Mouse (Mus musculus): Measurements from ENCODE around the gene Olfr1056.
"Not testable (repeated sequence)": the region's sequence is repeated elsewhere in the genome, so short reads cannot be mapped to it uniquely, and the experiment has no call there.

Olfr1056 gene

DNA sequence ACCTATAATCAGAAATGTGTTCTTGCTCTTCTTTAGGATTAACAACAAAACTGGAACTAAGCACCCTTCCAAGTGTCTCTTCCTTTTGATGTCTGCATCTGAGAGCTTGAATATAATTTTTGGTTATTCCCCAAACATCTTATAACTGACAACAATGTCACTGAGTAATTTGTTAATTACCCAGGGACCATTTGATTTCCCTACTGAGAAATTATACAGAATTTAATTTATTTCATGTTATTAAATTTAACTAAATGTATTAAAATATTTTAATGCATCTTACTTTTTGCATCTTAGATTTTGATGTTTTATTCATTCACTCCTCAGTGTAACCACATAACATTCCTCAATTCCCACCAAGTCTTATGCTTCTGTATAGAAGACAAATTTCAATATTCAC lies at the start of gene Olfr1056:
Gene Olfr1056, minus strand, starts transcription at position 101 of the 400 bp plus-strand sequence.
- DNase-seq: no peak

GRCm38 (mm10) chr2:86395114-86395513 lies 32.8 kb upstream of the Olfr1056 start:
- DNase-seq: no peak

DNA sequence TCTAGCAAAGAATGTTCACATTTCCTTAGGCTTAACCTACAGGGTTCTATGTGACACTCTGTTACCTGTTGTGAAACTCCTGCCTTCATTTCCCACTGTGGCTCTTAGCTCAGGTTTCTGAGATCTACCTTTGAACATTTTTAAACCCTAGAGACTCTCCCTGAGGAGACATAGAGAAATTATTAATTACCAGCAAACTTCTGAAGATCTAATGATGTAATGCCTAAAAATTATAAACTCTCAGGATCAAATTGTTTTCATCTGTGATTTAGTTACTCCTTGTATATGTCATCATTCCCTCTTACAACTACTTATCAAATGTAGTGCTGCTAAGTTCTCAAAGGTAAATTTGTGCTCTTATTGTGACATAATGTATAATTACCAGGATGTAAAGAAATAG lies 26.2 kb upstream of the Olfr1056 start, which contains the start of gene Olfr1058:
Gene Olfr1058, minus strand, starts transcription at position 101 of the 400 bp plus-strand sequence.
- DNase-seq: not testable (repeated sequence)

- DNase-seq: no peak
Observed at GRCm38 (mm10) chr2:86378293-86378692, 16.0 kb upstream of the Olfr1056 start, which contains the start of gene Olfr1057. Gene Olfr1057 (minus strand): TSS chr2:86378393.

DNA sequence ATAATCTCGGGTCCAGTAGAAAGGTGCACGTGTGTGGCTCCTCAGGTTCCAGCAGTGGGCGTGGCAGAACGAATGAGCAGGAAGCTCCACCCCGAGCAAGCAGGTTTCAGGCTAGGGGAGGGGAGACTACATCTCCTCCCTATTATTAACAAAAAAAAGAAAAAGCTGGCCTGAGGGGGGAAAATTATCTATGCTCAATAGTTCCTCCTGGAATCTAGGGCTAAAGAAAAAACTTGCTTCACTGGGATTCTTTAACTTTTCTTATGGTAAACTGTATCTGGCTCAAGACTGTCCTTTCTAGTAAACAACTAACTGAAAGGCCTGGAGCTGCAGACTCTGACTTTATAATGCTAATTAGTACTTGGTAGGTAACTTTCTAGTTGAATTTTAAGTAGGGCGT lies 4.1 kb upstream of the Olfr1056 start:
- DNase-seq: not testable (repeated sequence)

GRCm38 (mm10) chr2:86351751-86352150 lies 10.5 kb downstream of the Olfr1056 start:
- not testable (repeated sequence) for DNase-seq

DNA sequence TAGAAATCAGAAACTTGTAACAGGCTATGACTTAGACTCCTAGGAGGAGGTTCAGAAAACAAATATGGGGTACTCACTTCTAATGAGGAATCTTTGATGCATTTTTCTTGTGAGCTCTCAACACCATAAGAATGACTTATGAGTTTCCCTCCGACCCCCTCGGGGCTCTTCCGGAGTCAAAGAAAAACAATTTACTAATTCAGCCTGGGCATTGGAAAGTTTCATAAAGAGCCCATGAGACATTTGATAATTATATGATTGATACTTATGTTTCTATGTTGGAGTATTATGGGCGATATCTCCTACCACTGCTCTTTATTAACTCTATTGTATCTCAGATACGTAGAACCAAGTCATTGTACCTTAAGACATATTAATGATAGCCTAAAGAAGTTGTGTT lies 12.1 kb downstream of the Olfr1056 start, which contains the start of gene Olfr1055:
Gene Olfr1055, minus strand, starts transcription at position 101 of the 400 bp plus-strand sequence.
- DNase-seq: no peak

GRCm38 (mm10) chr2:86335333-86335732 lies 26.9 kb downstream of the Olfr1056 start, which contains the start of gene Olfr1054:
Gene Olfr1054 (minus strand): TSS chr2:86335433.
- no peak for DNase-seq

- no peak for DNase-seq
Observed at GRCm38 (mm10) chr2:86315184-86315583, 47.1 kb downstream of the Olfr1056 start, which contains the start of gene Olfr1053. Gene Olfr1053 (minus strand): TSS chr2:86315284.
